Mouse (Mus musculus): ENCODE data around the gene Ankrd11. TPM values are rescaled to one million over a fixed set of nuclear protein-coding genes. Genes with fewer than 3 reads are reported as not detected.
"Not testable (repeated sequence)": the region's sequence is repeated elsewhere in the genome, so short reads cannot be mapped to it uniquely, and the experiment has no call there.

Gene Ankrd11
- total RNA-seq (2015) (76.4 and 79.6 TPM in 2 replicates), total RNA-seq (2017) (69.2 and 72.6 TPM in 2 replicates)

DNA sequence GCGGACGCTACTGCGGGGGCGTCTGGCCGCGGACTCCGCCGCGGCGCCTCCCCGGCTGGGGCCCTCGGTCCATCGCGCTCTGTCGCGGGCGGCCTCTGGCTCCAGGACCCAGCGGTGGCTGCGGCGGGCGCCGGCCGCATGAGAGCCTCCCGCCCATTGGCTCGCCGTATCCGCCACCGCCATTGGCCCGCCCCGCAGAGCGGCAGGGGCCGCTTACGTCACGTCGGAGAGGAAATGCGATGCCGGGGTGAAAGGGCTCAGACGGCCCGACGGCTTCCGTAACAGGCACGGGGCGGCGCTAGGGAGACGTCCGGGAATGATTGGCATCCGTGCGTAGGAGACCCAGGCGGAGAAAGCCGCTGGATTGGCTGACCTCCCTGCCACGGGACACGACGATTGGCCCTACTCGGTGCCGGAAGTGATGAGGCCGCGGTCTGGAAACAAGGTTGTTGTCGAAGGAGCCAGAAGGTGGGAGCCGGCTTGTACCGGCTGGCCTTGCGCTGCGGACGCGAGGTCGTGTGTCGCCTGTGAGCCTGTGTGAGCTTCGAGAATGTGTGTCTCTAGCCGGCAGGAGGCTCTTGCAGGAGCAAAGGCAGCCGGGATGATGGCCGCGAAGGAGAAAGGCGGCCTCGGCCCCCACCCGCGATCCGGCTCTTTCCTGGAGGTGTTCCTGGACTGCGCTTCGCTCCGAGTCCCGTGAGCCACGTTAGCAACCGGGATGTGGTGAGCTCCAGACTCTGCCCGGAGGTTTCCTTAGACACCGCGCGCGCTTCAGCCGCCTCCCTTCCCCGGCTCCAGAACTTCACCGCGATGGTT lies at the start of gene Ankrd11:
TSS of gene Ankrd11 (minus strand) at position 120 of the 816 bp plus-strand sequence.
- ATAC-seq (replicated peaks; ENCODE audit: poor library complexity), result peak; percentile 87

GRCm38 (mm10) chr8:123087289-123087688 lies 45.2 kb upstream of the Ankrd11 start:
- no peak for ATAC-seq (replicated peaks; ENCODE audit: poor library complexity)

DNA sequence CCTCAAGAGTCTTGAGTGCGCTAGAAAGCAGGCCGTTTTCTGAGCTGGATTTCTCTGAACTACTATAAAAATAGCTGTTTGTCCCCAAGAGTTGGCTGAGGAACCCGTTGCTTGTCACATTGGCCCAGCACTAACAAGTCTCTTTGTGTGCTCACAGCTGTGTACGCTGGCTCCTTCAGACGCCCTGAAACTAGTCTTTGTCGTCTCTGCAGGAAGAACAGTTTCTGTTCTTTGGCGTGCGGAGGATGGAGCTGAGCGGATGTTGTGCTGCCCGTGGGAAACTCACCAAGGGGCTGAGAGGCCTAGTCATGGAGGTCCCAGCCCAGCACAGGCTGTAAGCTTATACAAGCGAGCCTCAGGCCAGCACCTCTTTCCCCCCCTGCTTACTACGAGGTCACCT lies 41.5 kb upstream of the Ankrd11 start:
- no peak for ATAC-seq (replicated peaks; ENCODE audit: poor library complexity)

DNA sequence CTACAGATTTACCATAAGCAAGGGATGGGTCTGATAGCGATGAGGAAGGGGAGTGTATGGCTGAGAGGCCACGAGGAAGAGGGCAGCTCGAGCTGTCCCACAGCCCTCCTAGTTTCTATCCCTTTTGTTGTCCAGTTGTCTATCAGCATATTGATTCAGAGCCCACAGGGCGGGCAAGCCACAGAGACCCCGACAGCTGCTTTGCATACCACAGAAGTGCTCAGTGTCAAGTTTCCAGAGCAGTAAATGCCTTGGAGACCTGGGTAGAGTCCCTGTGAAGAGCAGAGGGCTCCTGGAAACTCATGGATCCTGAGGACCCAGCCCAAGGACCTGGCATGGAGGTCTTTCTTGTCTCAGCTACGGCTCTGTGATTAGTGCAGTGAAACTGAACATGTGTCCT lies 40.9 kb upstream of the Ankrd11 start:
- no peak for ATAC-seq (replicated peaks; ENCODE audit: poor library complexity)

DNA sequence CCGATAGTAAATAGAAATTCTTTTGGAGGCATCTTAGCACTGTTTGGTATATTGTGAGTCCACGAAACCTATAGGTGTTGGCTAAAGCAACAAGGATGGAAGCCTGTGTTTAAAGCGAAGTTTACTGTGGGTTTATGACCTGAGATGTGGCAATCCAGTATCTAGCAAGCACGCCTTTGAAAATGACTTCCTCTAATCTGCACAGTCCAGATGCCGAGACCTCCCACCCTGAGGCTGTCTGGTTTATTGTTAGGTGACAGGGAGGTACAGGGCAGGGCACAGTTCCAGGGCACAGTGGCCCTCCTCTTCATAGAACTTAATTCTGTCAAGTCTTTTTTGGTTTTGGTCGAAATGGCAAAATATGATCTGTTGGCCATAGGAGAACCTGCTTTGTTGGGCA lies 35.1 kb upstream of the Ankrd11 start:
- peak; percentile 79 for ATAC-seq (replicated peaks; ENCODE audit: poor library complexity)

GRCm38 (mm10) chr8:123071176-123071575 lies 29.1 kb upstream of the Ankrd11 start:
- peak; percentile 65; the same call in 1 of the 2 replicates for ATAC-seq (replicated peaks; ENCODE audit: poor library complexity)

DNA sequence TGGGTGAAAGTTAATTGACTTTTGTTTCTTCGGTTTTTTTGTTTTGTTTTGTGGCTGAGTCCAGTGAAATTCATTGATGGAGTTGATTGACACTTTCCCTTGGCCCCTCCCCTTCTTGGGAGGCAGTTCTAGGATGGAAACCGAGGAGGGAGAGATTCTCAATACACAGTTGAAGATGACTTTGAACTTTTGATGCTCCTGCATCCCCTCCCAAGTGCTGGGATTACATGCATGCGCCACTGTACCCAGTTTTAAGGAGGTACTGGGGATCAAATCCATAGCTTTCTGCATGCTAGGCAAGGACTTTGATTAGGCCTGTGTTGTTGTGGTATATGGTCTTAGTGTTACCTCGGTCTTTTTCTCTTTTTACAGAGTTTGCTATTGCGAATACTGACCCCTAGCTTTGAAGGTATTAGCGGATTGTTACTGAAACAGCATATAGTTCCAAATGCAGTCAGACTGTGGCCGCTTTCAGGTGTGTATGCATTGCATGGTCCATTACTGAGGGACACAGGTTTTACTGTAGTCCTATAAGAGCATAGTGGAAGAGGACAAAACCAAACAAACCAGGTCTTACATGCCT lies 24.1 kb upstream of the Ankrd11 start:
- ATAC-seq (replicated peaks; ENCODE audit: poor library complexity), result no peak

- peak; percentile 86 for ATAC-seq (replicated peaks; ENCODE audit: poor library complexity)
Observed at GRCm38 (mm10) chr8:123065214-123066100, 23.4 kb upstream of the Ankrd11 start.

- ATAC-seq (replicated peaks; ENCODE audit: poor library complexity), result peak; percentile 21
Observed at GRCm38 (mm10) chr8:123064809-123065213, 22.7 kb upstream of the Ankrd11 start.

DNA sequence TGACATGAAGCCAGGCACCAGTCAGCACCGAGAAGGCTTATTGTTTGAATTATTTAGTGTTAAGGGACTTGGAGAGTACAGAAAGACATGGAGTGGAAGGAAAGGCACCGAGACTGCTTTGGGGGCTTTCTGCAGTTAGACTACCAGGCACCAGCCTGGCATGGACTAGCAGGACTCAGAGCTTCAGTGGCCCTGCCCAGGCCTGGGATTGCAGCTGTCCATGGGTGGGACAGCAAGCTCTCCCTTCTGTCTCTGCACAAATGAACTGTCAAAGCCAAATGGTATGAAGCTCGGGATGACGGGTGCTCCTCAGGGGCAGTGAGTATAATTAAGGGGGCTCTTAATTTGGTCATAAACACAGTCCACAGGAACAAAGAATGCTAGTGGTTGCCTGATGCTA lies 22.0 kb upstream of the Ankrd11 start:
- ATAC-seq (replicated peaks; ENCODE audit: poor library complexity), result no peak

- ATAC-seq (replicated peaks; ENCODE audit: poor library complexity), result no peak
Observed at GRCm38 (mm10) chr8:123062721-123063120, 20.6 kb upstream of the Ankrd11 start, which contains the start of gene Spg7. Gene Spg7, plus strand, starts transcription at chr8:123062942.

GRCm38 (mm10) chr8:123051458-123051857 lies 9.4 kb upstream of the Ankrd11 start:
- no peak for ATAC-seq (replicated peaks; ENCODE audit: poor library complexity)

DNA sequence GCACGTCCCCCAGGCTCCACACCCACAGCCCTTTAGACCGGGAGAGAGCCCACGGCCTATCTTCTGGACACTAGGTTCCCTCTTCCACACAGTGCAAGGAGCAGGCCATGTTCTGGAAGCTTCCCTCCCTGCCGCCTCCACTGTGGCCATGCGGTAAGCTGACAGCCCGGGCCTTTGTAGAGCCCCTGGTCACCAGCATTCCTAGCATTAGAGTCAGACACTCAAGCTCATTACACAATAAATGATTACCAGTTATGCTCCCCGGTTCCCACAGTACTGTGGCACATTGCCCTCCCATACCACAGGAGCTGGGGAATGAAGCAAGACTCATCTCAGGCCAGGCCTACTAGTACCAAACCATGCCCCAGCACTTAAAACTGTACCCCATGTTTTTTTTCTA lies 6.3 kb upstream of the Ankrd11 start:
- ATAC-seq (replicated peaks; ENCODE audit: poor library complexity), result peak; percentile 56

DNA sequence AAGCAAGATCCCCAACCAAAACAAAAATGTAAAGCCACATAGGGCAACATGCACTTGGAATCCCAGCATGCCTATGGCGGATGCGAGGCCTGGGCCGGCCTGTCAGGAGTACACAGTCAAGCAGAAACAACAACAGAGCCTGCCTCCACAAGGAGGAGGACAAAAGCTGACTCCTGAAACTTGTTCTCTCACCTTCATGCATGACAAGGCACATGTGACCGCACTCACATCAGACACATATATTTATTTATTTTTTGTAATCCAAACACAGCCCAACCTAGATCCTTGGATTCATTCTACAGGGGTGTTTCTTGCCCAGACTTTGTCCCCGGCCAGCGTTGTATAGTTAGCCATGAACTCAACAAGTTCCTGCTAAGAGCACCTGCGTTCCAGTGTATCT lies 5.8 kb upstream of the Ankrd11 start:
- ATAC-seq (replicated peaks; ENCODE audit: poor library complexity), result no peak

- no peak for ATAC-seq (replicated peaks; ENCODE audit: poor library complexity)
Observed at GRCm38 (mm10) chr8:123046706-123047105, 4.6 kb upstream of the Ankrd11 start.

- ATAC-seq (replicated peaks; ENCODE audit: poor library complexity), result not testable (repeated sequence)
Observed at GRCm38 (mm10) chr8:123044743-123045425, 2.8 kb upstream of the Ankrd11 start.

- ATAC-seq (replicated peaks; ENCODE audit: poor library complexity), result no peak
Observed at GRCm38 (mm10) chr8:123043941-123044340, 1.9 kb upstream of the Ankrd11 start.

DNA sequence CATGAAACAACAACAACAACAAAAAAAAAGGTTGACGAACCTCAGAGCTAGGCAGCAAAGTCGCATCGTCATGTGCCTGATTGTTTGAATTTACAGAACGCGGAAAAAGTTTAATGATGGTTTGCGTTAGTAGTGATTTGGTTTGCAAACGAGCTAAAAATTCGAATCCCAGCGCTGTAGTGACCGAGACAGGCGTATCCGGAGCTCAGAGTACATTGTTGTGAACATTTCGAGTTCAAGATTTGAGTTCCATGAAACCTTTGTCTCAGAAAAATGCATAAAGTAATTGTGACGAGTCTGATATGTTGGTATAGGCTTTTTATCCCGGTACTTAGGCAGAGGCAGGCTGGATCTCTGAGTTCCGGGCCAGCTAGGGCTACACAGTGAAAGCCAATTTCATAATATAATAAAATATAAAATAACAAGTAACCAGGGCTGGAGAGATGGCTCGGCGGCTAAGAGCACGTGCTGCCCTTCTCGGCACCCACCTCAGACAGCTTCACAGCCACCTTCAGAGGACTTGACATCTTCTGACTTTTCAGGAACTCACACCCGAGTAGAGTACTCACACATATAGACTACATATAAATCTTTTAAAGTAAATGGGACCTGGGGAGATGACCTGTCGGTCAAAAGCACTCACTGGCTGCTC lies 1.0 kb upstream of the Ankrd11 start:
- ATAC-seq (replicated peaks; ENCODE audit: poor library complexity), result no peak

GRCm38 (mm10) chr8:123041774-123042105 lies 337 bp downstream of the Ankrd11 start:
- ATAC-seq (replicated peaks; ENCODE audit: poor library complexity), result no peak

GRCm38 (mm10) chr8:123041008-123041773 lies 886 bp downstream of the Ankrd11 start:
- ATAC-seq (replicated peaks; ENCODE audit: poor library complexity), result peak; percentile 20

Measured in megakaryocyte progenitor cell, adult 5-6 weeks (primary cell).